Comparison of ENCODE assay signal across 22 mouse cellular contexts in the genomic region with DNA sequence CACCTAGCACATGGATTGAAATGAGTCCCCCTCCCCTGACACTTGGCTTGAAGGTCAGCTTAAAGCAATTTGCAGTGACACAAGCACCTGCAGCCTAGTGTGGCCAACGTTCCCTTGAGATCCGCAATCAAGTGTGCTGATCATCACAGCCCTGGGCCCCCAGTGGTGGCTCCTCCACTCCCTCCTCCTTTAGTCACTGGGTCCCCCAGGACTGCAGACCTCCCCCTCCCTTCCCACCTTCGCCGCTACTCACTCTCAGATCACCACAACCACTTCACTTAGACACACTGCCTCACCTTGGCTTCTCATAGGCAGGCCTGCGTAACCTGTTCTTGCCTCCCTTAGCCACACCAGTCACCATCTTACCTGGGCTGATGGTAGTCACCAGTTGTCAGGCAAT. TPM values are rescaled to one million over a fixed set of nuclear protein-coding genes. Genes with fewer than 3 reads are reported as not detected.
A peak's percentile ranks its signal among the peaks of the same experiment; 100 is the strongest.
DNase-seq lines count a peak whose midpoint lies in the region; ATAC-seq and TF ChIP-seq lines count a peak whose summit lies in the region.
"Had no signal": no experiment of that assay in that cellular context is flagged by ENCODE, and none has a peak within 500 bp of the region (broad histone marks: within the 10 kb centered on the region; RNA-seq: fewer than 3 reads in every experiment).

No protein-coding gene starts in this region.

- H3K9me3 ChIP-seq in neural tube, embryonic 11.5 days (ENCODE audit: control insufficient read depth, low read length), result no peaks in the 10 kb centered on the region
- H3K9me3 ChIP-seq in hindbrain, embryonic 16.5 days (ENCODE audit: control insufficient read depth, low read length), result no peaks in the 10 kb centered on the region
- H3K9me3 ChIP-seq: forebrain, embryonic 10.5 days; heart, embryonic 15.5 days; limb, embryonic 13.5 days; liver, embryonic 15.5 days had no signal

- H3ac ChIP-seq in myocyte (ENCODE audit: control insufficient read depth, insufficient read length), result no peak overlapping the region

- H3K27ac ChIP-seq in neural tube, embryonic 11.5 days (ENCODE audit: low read depth, low read length), result 0 out of 2 replicates have a peak overlapping the region, but pooled peaks have one; percentile 39
- 0 out of 2 replicates have a peak overlapping the region, but pooled peaks have one; percentile 19 for H3K27ac ChIP-seq in hindbrain, embryonic 16.5 days (ENCODE audit: low read depth, low read length)
- H3K27ac ChIP-seq: forebrain, embryonic 10.5 days; heart, embryonic 15.5 days; limb, embryonic 13.5 days; liver, embryonic 15.5 days had no signal

- H3K4me3 ChIP-seq in neural tube, embryonic 11.5 days (ENCODE audit: low read depth, low read length), result no peak overlapping the region
- no peak overlapping the region for H3K4me3 ChIP-seq in hindbrain, embryonic 16.5 days (ENCODE audit: low read length)
- H3K4me3 ChIP-seq in myocyte, result no peak overlapping the region
- H3K4me3 ChIP-seq: forebrain, embryonic 10.5 days; heart, embryonic 15.5 days; limb, embryonic 13.5 days; liver, embryonic 15.5 days had no signal

- H3K9ac ChIP-seq in neural tube, embryonic 11.5 days (ENCODE audit: low read length), result no peak overlapping the region; the same call in none of the 2 replicates
- H3K9ac ChIP-seq in hindbrain, embryonic 16.5 days (ENCODE audit: low read depth, low read length), result no peak overlapping the region
- H3K9ac ChIP-seq: heart, embryonic 15.5 days; limb, embryonic 13.5 days; liver, embryonic 15.5 days had no signal

- peak; percentile 10 to 15 for DNase-seq in cerebellum, postnatal 14 days
- DNase-seq in cerebellum, adult 9-10 months, result no peak
- no peak for DNase-seq in neural tube, embryonic 11.5 days (ENCODE audit: low spot score)
- DNase-seq in neural tube, embryonic 10.5 days (ENCODE audit: extremely low spot score, low spot score), result no peak
- DNase-seq in layer of hippocampus, adult 18-20 months (ENCODE audit: low spot score in 2 of 2), result no peak
- DNase-seq in liver, result no peak
- DNase-seq: adrenal gland, adult 2 months; cerebellum, adult 11-12 months; heart, adult 11 months; kidney, adult 18-20 months; kidney, postnatal 10 days; lung, postnatal 14 days; retina, postnatal 1 day had no signal

- 0 out of 2 replicates have a peak, but pooled peaks cover under 1% of the 10 kb centered on the region for H3K4me1 ChIP-seq in neural tube, embryonic 11.5 days (ENCODE audit: control insufficient read depth, insufficient read depth, low read length)
- H3K4me1 ChIP-seq in hindbrain, embryonic 16.5 days (ENCODE audit: control insufficient read depth, insufficient read depth, low read depth, low read length), result no peaks in the 10 kb centered on the region

- ATAC-seq in neural tube, embryonic 11.5 days (ENCODE audit: insufficient read depth, low FRiP score, low TSS enrichment), result no peak
- no peak for ATAC-seq in hindbrain, embryonic 16.5 days

- peak; percentile 26 for TF ChIP-seq POLR2A in myocyte (IDR thresholded peaks at IDR 0.05; ENCODE audit: insufficient read length, low read depth)

- H3K27me3 ChIP-seq in neural tube, embryonic 11.5 days (ENCODE audit: control insufficient read depth, insufficient read depth, low read length), result no peaks in the 10 kb centered on the region
- H3K27me3 ChIP-seq in hindbrain, embryonic 16.5 days (replicated peaks; ENCODE audit: control insufficient read depth, insufficient read depth, low read length), result no peaks in the 10 kb centered on the region
- no peaks in the 10 kb centered on the region for H3K27me3 ChIP-seq in myocyte (ENCODE audit: control insufficient read depth, insufficient read depth, insufficient read length)
- H3K27me3 ChIP-seq: limb, embryonic 13.5 days had no signal

- H3K79me2 ChIP-seq in myocyte (ENCODE audit: control insufficient read depth, insufficient read depth), result no peaks in the 10 kb centered on the region

- no peak overlapping the region for H3K4me2 ChIP-seq in neural tube, embryonic 11.5 days (ENCODE audit: low read depth)
- H3K4me2 ChIP-seq in hindbrain, embryonic 16.5 days (ENCODE audit: low read length), result no peak overlapping the region
- no peak overlapping the region for H3K4me2 ChIP-seq in myocyte (ENCODE audit: low read depth)
- H3K4me2 ChIP-seq: heart, embryonic 15.5 days; limb, embryonic 13.5 days; liver, embryonic 15.5 days had no signal

- H3K36me3 ChIP-seq in neural tube, embryonic 11.5 days (ENCODE audit: control insufficient read depth, insufficient read depth, low read length), result peaks cover 31% of the 10 kb centered on the region
- H3K36me3 ChIP-seq in hindbrain, embryonic 16.5 days (ENCODE audit: control insufficient read depth, insufficient read depth, low read length), result peaks cover 53% of the 10 kb centered on the region
- peaks cover 17% of the 10 kb centered on the region for H3K36me3 ChIP-seq in myocyte (ENCODE audit: control insufficient read depth, insufficient read depth)

- 62% methylated on average over 5 of the region's 5 CpGs for WGBS in neural tube, embryonic 11.5 days
- 55% methylated on average over 5 of the region's 5 CpGs for WGBS in hindbrain, embryonic 16.5 days

TF ChIP-seq in myocyte, 11 proteins besides CTCF, POLR2A, EP300 and RAD21:
- TF ChIP-seq MAX (IDR thresholded peaks at IDR 0.05; ENCODE audit: low read depth) (no peak), REST (IDR thresholded peaks at IDR 0.05; ENCODE audit: insufficient read depth, insufficient read length) (no peak), POLR2AphosphoS2 (IDR thresholded peaks at IDR 0.05; ENCODE audit: insufficient read length, low read depth) (peak; percentile 86), CEBPB (IDR thresholded peaks at IDR 0.05; ENCODE audit: insufficient read depth, poor library complexity, severe bottlenecking) (no peak), E2F4 (IDR thresholded peaks at IDR 0.05; ENCODE audit: insufficient read depth) (no peak), MYOD1 (IDR thresholded peaks at IDR 0.05; ENCODE audit: control insufficient read depth in 1 of 3, insufficient read length in 2 of 3, low read depth in 2 of 3) (no peak), TCF12 (IDR thresholded peaks at IDR 0.05; ENCODE audit: insufficient read depth, poor library complexity, severe bottlenecking) (no peak), SRF (IDR thresholded peaks at IDR 0.05; ENCODE audit: control insufficient read depth, insufficient read length, low read depth) (no peak)

RNA-seq across cellular contexts. Expression of a gene that starts 8.4 kb away (rescaled TPM):
- polyA plus RNA-seq in neural tube, embryonic 11.5 days (2014; fragmentation: Nextera tagmentation; extraction: Ambion mirVana), result 223 and 239 TPM in 2 replicates
- polyA plus RNA-seq in hindbrain, embryonic 16.5 days (2015; fragmentation: Nextera tagmentation; extraction: Ambion mirVana), result 243 TPM in 2 replicates
- 145 TPM for polyA plus RNA-seq in myocyte (2012; fragmentation: generic; extraction: Trizol)
- 100 to 1,000 TPM; 135 to 155 TPM for total RNA-seq in layer of hippocampus, adult 18-20 months (2021)

RNA-seq across cellular contexts. Expression of a gene that starts 18.6 kb away (rescaled TPM):
- polyA plus RNA-seq in neural tube, embryonic 11.5 days (2014; fragmentation: Nextera tagmentation; extraction: Ambion mirVana), result 0.88 and 1.4 TPM in 2 replicates
- 1.2 TPM in 2 replicates for polyA plus RNA-seq in hindbrain, embryonic 16.5 days (2015; fragmentation: Nextera tagmentation; extraction: Ambion mirVana)
- 0.05 TPM for polyA plus RNA-seq in myocyte (2012; fragmentation: generic; extraction: Trizol)
- total RNA-seq in layer of hippocampus, adult 18-20 months (2021), result 1 to 10 TPM; 1.4 to 2.4 TPM
- total RNA-seq: common myeloid progenitor, adult 5-6 weeks; hematopoietic stem cell, adult 5-6 weeks had no signal

RNA-seq across cellular contexts. Expression of a gene that starts 21.5 kb away (rescaled TPM):
- 1.1 and 1.8 TPM in 2 replicates for polyA plus RNA-seq in neural tube, embryonic 11.5 days (2014; fragmentation: Nextera tagmentation; extraction: Ambion mirVana)
- polyA plus RNA-seq in hindbrain, embryonic 16.5 days (2015; fragmentation: Nextera tagmentation; extraction: Ambion mirVana), result 5.1 and 6.6 TPM in 2 replicates
- polyA plus RNA-seq in myocyte (2012; fragmentation: generic; extraction: Trizol), result 0.47 TPM
- 1 to 10 TPM; 8.1 to 8.9 TPM for total RNA-seq in layer of hippocampus, adult 18-20 months (2021)
- total RNA-seq: neutrophil, adult 5-6 weeks had no signal

RNA-seq across cellular contexts. Expression of a gene that starts 22.4 kb away (rescaled TPM):
- 3.8 and 4.3 TPM in 2 replicates for polyA plus RNA-seq in neural tube, embryonic 11.5 days (2014; fragmentation: Nextera tagmentation; extraction: Ambion mirVana)
- 17.2 and 21.3 TPM in 2 replicates for polyA plus RNA-seq in hindbrain, embryonic 16.5 days (2015; fragmentation: Nextera tagmentation; extraction: Ambion mirVana)
- polyA plus RNA-seq in myocyte (2012; fragmentation: generic; extraction: Trizol), result 0.11 TPM
- 100 to 1,000 TPM; 274 to 289 TPM for total RNA-seq in layer of hippocampus, adult 18-20 months (2021)
- total RNA-seq: common myeloid progenitor, adult 5-6 weeks; neutrophil, adult 5-6 weeks had no signal
- polyA plus RNA-seq: heart, embryonic 15.5 days; liver, embryonic 15.5 days had no signal

RNA-seq across cellular contexts. Expression of a gene that starts 24.8 kb away (rescaled TPM):
- polyA plus RNA-seq in neural tube, embryonic 11.5 days (2014; fragmentation: Nextera tagmentation; extraction: Ambion mirVana), result 69.8 and 76.5 TPM in 2 replicates
- polyA plus RNA-seq in hindbrain, embryonic 16.5 days (2015; fragmentation: Nextera tagmentation; extraction: Ambion mirVana), result 44.0 and 46.7 TPM in 2 replicates
- 36.2 TPM for polyA plus RNA-seq in myocyte (2012; fragmentation: generic; extraction: Trizol)
- 10 to 100 TPM; 20.6 to 22.5 TPM for total RNA-seq in layer of hippocampus, adult 18-20 months (2021)

Comparison
In these comparisons a context has a peak if more than half of its experiments do, and no peak if none do; other contexts are left out.
1. DNase-seq: peak in cerebellum, postnatal 14 days (2 of 2); none in cerebellum, adult 9-10 months (single experiment), neural tube, embryonic 11.5 days (single experiment), neural tube, embryonic 10.5 days (single experiment), layer of hippocampus, adult 18-20 months (0 of 2) and liver (single experiment).